Mouse (Mus musculus): ENCODE measurements around the gene Rnf4. TPM values are rescaled to one million over a fixed set of nuclear protein-coding genes. Genes with fewer than 3 reads are reported as not detected.

Gene Rnf4
- polyA plus RNA-seq, 1 experiment from 2014 or later = 187 TPM

Other genes with a start within 250 kb of the Rnf4 start
- 0.62 and 0.81 TPM in 2 replicates for gene Poln, start 166.8 kb upstream of the Rnf4 start, polyA plus RNA-seq (2014; fragmentation: Nextera tagmentation; extraction: Ambion mirVana)
- gene Haus3, start 166.8 kb upstream of the Rnf4 start, polyA plus RNA-seq (2014; fragmentation: Nextera tagmentation; extraction: Ambion mirVana) = 55.9 and 57.0 TPM in 2 replicates
- 27.8 and 28.3 TPM in 2 replicates for gene Mxd4, start 148.6 kb upstream of the Rnf4 start, polyA plus RNA-seq (2014; fragmentation: Nextera tagmentation; extraction: Ambion mirVana)
- 0.37 and 0.61 TPM in 2 replicates for gene Zfyve28, start 47.8 kb upstream of the Rnf4 start, polyA plus RNA-seq (2014; fragmentation: Nextera tagmentation; extraction: Ambion mirVana)
- not detected in 2 replicates for gene Cfap99, start 47.7 kb upstream of the Rnf4 start, polyA plus RNA-seq (2014; fragmentation: Nextera tagmentation; extraction: Ambion mirVana)
- 15.3 and 16.5 TPM in 2 replicates for gene Fam193a, start 33.6 kb downstream of the Rnf4 start, polyA plus RNA-seq (2014; fragmentation: Nextera tagmentation; extraction: Ambion mirVana)
- gene Tnip2, start 177.7 kb downstream of the Rnf4 start, polyA plus RNA-seq (2014; fragmentation: Nextera tagmentation; extraction: Ambion mirVana) = 4.1 and 4.4 TPM in 2 replicates
- gene Sh3bp2, start 189.5 kb downstream of the Rnf4 start, polyA plus RNA-seq (2014; fragmentation: Nextera tagmentation; extraction: Ambion mirVana) = 7.5 and 10.8 TPM in 2 replicates
- 149 and 155 TPM in 2 replicates for gene Add1, start 237.4 kb downstream of the Rnf4 start, polyA plus RNA-seq (2014; fragmentation: Nextera tagmentation; extraction: Ambion mirVana)